Mouse (Mus musculus): ENCODE results near the gene Igsf9b. TPM values are rescaled to one million over a fixed set of nuclear protein-coding genes. Genes with fewer than 3 reads are reported as not detected.
A peak's percentile ranks its signal among the peaks of the same experiment; 100 is the strongest.

Gene Igsf9b
- polyA plus RNA-seq, 1 experiment from 2014 or later = 3.6 TPM

DNA sequence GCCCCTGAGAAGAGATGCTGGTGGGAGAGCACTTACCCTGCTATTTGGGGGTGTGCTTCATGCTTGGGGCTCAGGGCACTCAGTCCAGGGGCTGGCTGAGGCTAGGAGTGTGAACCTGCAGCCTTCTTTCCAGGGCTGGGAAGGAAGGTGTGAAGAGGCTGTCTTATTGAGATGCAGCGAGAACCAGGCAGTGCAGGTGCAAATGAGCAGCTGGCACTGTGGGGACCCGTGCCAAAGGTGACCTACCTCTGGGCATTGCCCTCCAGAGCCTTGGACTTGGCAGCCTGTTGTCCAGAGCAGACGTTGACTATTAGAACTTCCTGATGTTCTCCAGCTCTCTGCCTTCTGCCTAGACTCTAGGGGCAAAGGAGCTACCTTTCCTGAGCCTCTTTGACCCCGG lies 7.6 kb downstream of the Igsf9b start:
- Histone ChIP-seq H3K27me3 (replicated peaks; ENCODE audit: control insufficient read depth, insufficient read depth, low read length) (no peaks in the 10 kb centered on the region), H3K9me3 (ENCODE audit: control insufficient read depth) (no peaks in the 10 kb centered on the region), H3K36me3 (ENCODE audit: control insufficient read depth, insufficient read depth) (no peaks in the 10 kb centered on the region), H3K9ac (ENCODE audit: low read depth, low read length) (no peak overlapping the region), H3K4me3 (ENCODE audit: low read depth, low read length) (no peak overlapping the region), H3K4me2 (replicated peaks; ENCODE audit: low read depth) (no peak overlapping the region), H3K27ac (ENCODE audit: low read depth, low read length) (no peak overlapping the region), H3K4me1 (replicated peaks; ENCODE audit: control insufficient read depth, insufficient read depth, low read length) (no peaks in the 10 kb centered on the region)
- ATAC-seq = no peak
- WGBS = 30% methylated on average over 4 of the region's 4 CpGs
- TF ChIP-seq CTCF (IDR thresholded peaks at IDR 0.05; ENCODE audit: low read depth) = no peak

DNA sequence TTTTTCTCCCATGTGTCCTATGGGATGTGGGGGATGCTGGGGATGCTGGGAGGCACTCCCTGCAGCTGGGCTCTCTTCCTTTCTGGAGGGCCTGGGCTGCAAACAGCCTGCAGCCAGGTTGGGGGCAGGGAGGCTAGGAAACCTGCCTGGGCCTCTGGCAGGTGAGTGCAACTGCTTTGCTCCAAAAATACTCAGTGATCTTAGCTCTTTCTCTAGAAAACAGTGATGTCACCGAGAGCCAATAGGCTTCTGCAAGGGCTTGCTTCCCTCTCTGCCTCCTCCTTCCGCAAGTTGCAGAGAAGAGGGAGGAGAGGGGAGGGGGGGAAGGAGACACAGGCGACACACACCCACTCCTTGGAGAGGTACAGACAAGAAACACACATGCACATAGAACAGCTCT lies 8.3 kb downstream of the Igsf9b start:
- Histone ChIP-seq H3K4me3 (ENCODE audit: low read depth, low read length) (no peak overlapping the region), H3K4me2 (replicated peaks; ENCODE audit: low read depth) (no peak overlapping the region), H3K36me3 (ENCODE audit: control insufficient read depth, insufficient read depth) (no peaks in the 10 kb centered on the region), H3K27ac (ENCODE audit: low read depth, low read length) (no peak overlapping the region), H3K9me3 (ENCODE audit: control insufficient read depth) (no peaks in the 10 kb centered on the region), H3K4me1 (replicated peaks; ENCODE audit: control insufficient read depth, insufficient read depth, low read length) (no peaks in the 10 kb centered on the region), H3K9ac (ENCODE audit: low read depth, low read length) (no peak overlapping the region), H3K27me3 (replicated peaks; ENCODE audit: control insufficient read depth, insufficient read depth, low read length) (no peaks in the 10 kb centered on the region)
- ATAC-seq = no peak
- 17% methylated on average over 3 of the region's 3 CpGs for WGBS
- TF ChIP-seq CTCF (IDR thresholded peaks at IDR 0.05; ENCODE audit: low read depth) = no peak

DNA sequence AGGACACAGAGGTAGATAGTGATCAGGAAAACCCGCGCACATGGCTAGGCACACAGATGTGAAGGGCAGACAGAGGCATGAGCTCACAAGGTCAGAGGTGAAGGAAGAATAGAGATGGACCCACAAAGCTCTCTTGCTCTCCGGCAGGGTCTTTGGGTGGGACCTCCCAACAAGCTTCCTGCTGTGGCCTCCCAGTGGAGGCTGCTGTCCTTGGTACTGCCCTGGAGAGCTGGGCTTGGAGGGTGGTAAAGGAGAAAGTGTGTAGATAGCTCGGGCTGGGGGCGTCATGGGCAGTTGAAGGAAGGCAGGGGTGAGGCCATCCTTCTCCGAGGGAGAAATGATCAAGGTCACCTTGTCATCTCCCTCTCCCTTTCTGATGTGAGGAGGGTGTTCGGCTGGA lies 9.0 kb downstream of the Igsf9b start:
- Histone ChIP-seq H3K9ac (ENCODE audit: low read depth, low read length) (no peak overlapping the region), H3K27me3 (replicated peaks; ENCODE audit: control insufficient read depth, insufficient read depth, low read length) (no peaks in the 10 kb centered on the region), H3K4me2 (replicated peaks; ENCODE audit: low read depth) (no peak overlapping the region), H3K4me1 (replicated peaks; ENCODE audit: control insufficient read depth, insufficient read depth, low read length) (no peaks in the 10 kb centered on the region), H3K4me3 (ENCODE audit: low read depth, low read length) (no peak overlapping the region), H3K36me3 (ENCODE audit: control insufficient read depth, insufficient read depth) (no peaks in the 10 kb centered on the region), H3K9me3 (ENCODE audit: control insufficient read depth) (no peaks in the 10 kb centered on the region), H3K27ac (ENCODE audit: low read depth, low read length) (no peak overlapping the region)
- 30% methylated on average over 7 of the region's 7 CpGs for WGBS
- ATAC-seq = no peak
- no peak for TF ChIP-seq CTCF (IDR thresholded peaks at IDR 0.05; ENCODE audit: low read depth)

DNA sequence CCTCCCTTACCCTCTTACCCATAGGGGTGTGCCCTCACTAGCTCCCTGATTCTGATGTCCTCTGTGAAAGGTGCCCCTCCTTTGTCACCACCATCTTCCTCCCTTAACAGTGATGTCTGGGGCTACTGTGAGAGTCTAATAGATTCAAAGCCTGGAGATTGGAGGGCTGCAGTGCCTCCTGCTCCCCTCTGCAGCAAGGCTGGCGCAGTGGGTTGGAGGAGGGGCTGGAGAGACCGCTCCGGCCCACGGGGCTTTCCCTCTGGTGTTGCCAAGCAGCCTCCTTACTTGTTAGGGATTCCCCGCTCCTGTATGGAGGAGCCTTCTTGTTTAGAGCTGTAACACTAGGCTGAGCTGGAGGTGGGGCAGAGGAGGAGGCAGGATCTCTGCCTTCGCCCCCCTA lies 9.6 kb downstream of the Igsf9b start:
- no peak for ATAC-seq

DNA sequence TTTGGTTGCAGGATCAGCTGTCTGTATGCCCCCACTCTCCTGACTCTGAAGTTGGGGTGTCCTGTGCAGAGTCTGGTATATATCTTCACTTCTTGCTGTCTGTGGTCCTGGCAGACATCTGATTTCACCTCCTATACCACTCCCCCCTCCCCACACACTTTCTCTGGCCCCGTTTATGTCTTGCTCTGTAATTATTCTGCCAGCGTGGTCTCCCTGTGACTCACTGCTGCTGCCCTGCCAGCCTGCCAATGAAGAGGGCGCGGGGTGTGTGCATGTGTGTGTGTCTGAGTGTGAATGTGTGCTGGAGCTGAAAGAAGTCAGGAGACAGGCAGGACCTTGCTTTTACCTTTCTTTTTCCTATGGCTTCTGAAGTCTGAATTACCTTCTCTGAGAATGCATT lies 11.0 kb downstream of the Igsf9b start:
- H3K27me3 ChIP-seq (replicated peaks; ENCODE audit: control insufficient read depth, insufficient read depth, low read length) = no peaks in the 10 kb centered on the region
- WGBS = 68% methylated on average over 4 of the region's 4 CpGs
- no peak overlapping the region for H3K27ac ChIP-seq (ENCODE audit: low read depth, low read length)
- H3K4me2 ChIP-seq (replicated peaks; ENCODE audit: low read depth) = no peak overlapping the region
- H3K9ac ChIP-seq (ENCODE audit: low read depth, low read length) = no peak overlapping the region
- no peaks in the 10 kb centered on the region for H3K4me1 ChIP-seq (replicated peaks; ENCODE audit: control insufficient read depth, insufficient read depth, low read length)
- no peaks in the 10 kb centered on the region for H3K9me3 ChIP-seq (ENCODE audit: control insufficient read depth)
- TF ChIP-seq CTCF (IDR thresholded peaks at IDR 0.05; ENCODE audit: low read depth) = no peak
- H3K36me3 ChIP-seq (ENCODE audit: control insufficient read depth, insufficient read depth) = no peaks in the 10 kb centered on the region
- no peak for ATAC-seq
- no peak overlapping the region for H3K4me3 ChIP-seq (ENCODE audit: low read depth, low read length)

More for the DNA sequence above, 9.6 kb downstream of the Igsf9b start:
- H3K9ac ChIP-seq (ENCODE audit: low read depth, low read length) = no peak overlapping the region
- H3K36me3 ChIP-seq (ENCODE audit: control insufficient read depth, insufficient read depth) = no peaks in the 10 kb centered on the region
- no peak overlapping the region for H3K4me2 ChIP-seq (replicated peaks; ENCODE audit: low read depth)
- H3K4me3 ChIP-seq (ENCODE audit: low read depth, low read length) = no peak overlapping the region
- TF ChIP-seq CTCF (IDR thresholded peaks at IDR 0.05; ENCODE audit: low read depth) = 0 out of 2 replicates have a peak, but pooled peaks have one; percentile 4
- no peak overlapping the region for H3K27ac ChIP-seq (ENCODE audit: low read depth, low read length)
- H3K9me3 ChIP-seq (ENCODE audit: control insufficient read depth) = no peaks in the 10 kb centered on the region
- H3K27me3 ChIP-seq (replicated peaks; ENCODE audit: control insufficient read depth, insufficient read depth, low read length) = no peaks in the 10 kb centered on the region
- H3K4me1 ChIP-seq (replicated peaks; ENCODE audit: control insufficient read depth, insufficient read depth, low read length) = no peaks in the 10 kb centered on the region
- WGBS = 53% methylated on average over 6 of the region's 6 CpGs

DNA sequence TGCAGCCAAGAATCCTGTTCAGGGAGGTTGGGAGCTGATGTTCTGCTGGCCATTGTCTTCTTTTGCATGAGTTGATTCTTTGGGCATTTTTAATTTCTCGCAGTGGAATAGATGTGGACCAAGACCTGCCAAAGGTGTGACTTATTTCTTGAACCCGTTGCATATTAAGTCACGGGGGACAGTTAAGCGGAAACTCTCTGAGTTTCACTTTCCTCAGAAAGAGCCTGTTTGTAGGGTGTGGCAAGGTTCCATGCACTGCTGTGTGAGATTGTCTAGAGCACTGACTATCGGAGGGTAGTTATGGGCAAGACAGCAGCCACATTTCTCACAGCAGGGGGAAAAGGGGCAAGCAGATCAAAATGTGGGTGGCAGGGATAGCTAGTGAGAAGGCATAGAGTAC lies 14.4 kb downstream of the Igsf9b start:
- TF ChIP-seq CTCF (IDR thresholded peaks at IDR 0.05; ENCODE audit: low read depth) = no peak
- Histone ChIP-seq H3K9me3 (ENCODE audit: control insufficient read depth) (no peaks in the 10 kb centered on the region), H3K4me1 (replicated peaks; ENCODE audit: control insufficient read depth, insufficient read depth, low read length) (no peaks in the 10 kb centered on the region), H3K27me3 (replicated peaks; ENCODE audit: control insufficient read depth, insufficient read depth, low read length) (no peaks in the 10 kb centered on the region), H3K4me3 (ENCODE audit: low read depth, low read length) (no peak overlapping the region), H3K27ac (ENCODE audit: low read depth, low read length) (no peak overlapping the region), H3K9ac (ENCODE audit: low read depth, low read length) (no peak overlapping the region), H3K36me3 (ENCODE audit: control insufficient read depth, insufficient read depth) (no peaks in the 10 kb centered on the region), H3K4me2 (replicated peaks; ENCODE audit: low read depth) (no peak overlapping the region)
- ATAC-seq = no peak
- whole genome bisulfite sequencing = 79% methylated on average over 5 of the region's 5 CpGs

DNA sequence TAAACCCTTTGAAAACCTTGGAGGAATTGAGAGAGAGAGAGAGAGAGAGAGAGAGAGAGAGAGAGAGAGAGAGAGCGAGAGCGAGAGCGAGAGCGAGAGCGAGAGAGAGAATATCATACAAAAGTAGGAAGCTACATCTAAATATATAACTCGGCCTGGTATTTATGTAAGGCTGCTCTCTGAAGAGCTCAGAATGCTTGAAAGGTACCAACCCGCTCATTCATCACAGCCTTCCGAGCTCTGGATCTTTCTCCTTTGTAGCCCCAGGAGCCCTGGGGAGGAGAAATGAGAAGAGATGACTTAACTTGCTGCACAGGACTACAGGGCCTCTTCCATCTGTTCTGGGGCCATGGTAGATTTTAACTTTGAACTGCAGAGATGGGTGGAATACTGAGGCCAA lies 22.3 kb downstream of the Igsf9b start:
- Histone ChIP-seq H3K36me3 (ENCODE audit: control insufficient read depth, insufficient read depth) (no peaks in the 10 kb centered on the region; the same call in 1 of the 2 replicates), H3K4me2 (replicated peaks; ENCODE audit: low read depth) (no peak overlapping the region), H3K27me3 (replicated peaks; ENCODE audit: control insufficient read depth, insufficient read depth, low read length) (no peaks in the 10 kb centered on the region), H3K9ac (ENCODE audit: low read depth, low read length) (no peak overlapping the region), H3K9me3 (ENCODE audit: control insufficient read depth) (no peaks in the 10 kb centered on the region), H3K4me1 (replicated peaks; ENCODE audit: control insufficient read depth, insufficient read depth, low read length) (no peaks in the 10 kb centered on the region), H3K4me3 (ENCODE audit: low read depth, low read length) (no peak overlapping the region), H3K27ac (ENCODE audit: low read depth, low read length) (no peak overlapping the region)
- 82% methylated on average over 8 of the region's 8 CpGs for WGBS
- no peak for ATAC-seq
- TF ChIP-seq CTCF (IDR thresholded peaks at IDR 0.05; ENCODE audit: low read depth) = no peak
